Mouse (Mus musculus) midbrain, embryonic 11.5 days (tissue): Measurements from ENCODE around the gene Spred2. TPM values are rescaled to one million over a fixed set of nuclear protein-coding genes. Genes with fewer than 3 reads are reported as not detected.

Experiments
- ATAC-seq: fragments of 200-750 bp; cut with Nextera tagmentation; 2 replicates; pipeline ENCODE4 v1.8.0; 2017; ENCODE audit warnings: moderate TSS enrichment, moderate library complexity; ENCODE audit not compliant: low FRiP score
- DNase-seq: peaks from one replicate; pipeline ENCODE4 v3.0.0; 2015; ENCODE audit warnings: low spot score; ENCODE audit errors: missing footprints
- H3K27ac ChIP-seq: fragments of 300-500 bp; sonication (generic); 2 replicates; pipeline ENCODE4 v1.5.1; 2014; ENCODE audit warnings: low read depth, low read length
- H3K27me3 ChIP-seq: fragments of 300-500 bp; sonication (generic); 2 replicates; pipeline ENCODE4 v1.6.1; 2014; ENCODE audit warnings: mild to moderate bottlenecking, low read length, moderate library complexity, mixed read lengths; ENCODE audit not compliant: control insufficient read depth, insufficient read depth
- H3K36me3 ChIP-seq: fragments of 300-500 bp; sonication (generic); 2 replicates; pipeline ENCODE4 v1.6.1; 2014; ENCODE audit warnings: mild to moderate bottlenecking, low read length, moderate library complexity, mixed read lengths; ENCODE audit not compliant: control insufficient read depth, insufficient read depth
- H3K4me1 ChIP-seq: fragments of 300-500 bp; sonication (generic); 2 replicates; pipeline ENCODE4 v1.6.1; 2014; ENCODE audit warnings: low read length; ENCODE audit not compliant: control insufficient read depth, insufficient read depth
- H3K4me2 ChIP-seq: fragments of 300-500 bp; sonication (generic); 2 replicates; pipeline ENCODE4 v1.6.1; 2014; ENCODE audit warnings: mild to moderate bottlenecking, moderate library complexity
- H3K4me3 ChIP-seq: fragments of 300-500 bp; sonication (generic); 2 replicates; pipeline ENCODE4 v1.5.1; 2014; ENCODE audit warnings: low read depth, low read length
- H3K9ac ChIP-seq: fragments of 300-500 bp; sonication (generic); 2 replicates; pipeline ENCODE4 v1.6.1; 2014; ENCODE audit warnings: low read length
- H3K9me3 ChIP-seq: fragments of 300-500 bp; sonication (generic); 2 replicates; pipeline ENCODE4 v1.6.1; 2016; ENCODE audit warnings: low read length; ENCODE audit not compliant: control insufficient read depth
- WGBS: fragments of 180-500 bp; shearing (Covaris S2); extraction: QIAGEN DNeasy Blood & Tissue Kit; methylation state at CpG from one replicate; pipeline ENCODE4 v1.1.7; 2014; 5-methylcytosine and 5-hydroxymethylcytosine counted together
- polyA plus RNA-seq: library from polyadenylated mRNA; unstranded; fragments of >200 nt; fragmentation: Nextera tagmentation; extraction: Ambion mirVana; gene quantifications from 2 replicates; pipeline ENCODE4 v1.2.1, GENCODE M21; 2014

The Spred2 gene
- polyA plus RNA-seq, 1 experiment from 2014 or later: 5.7 TPM

DNA sequence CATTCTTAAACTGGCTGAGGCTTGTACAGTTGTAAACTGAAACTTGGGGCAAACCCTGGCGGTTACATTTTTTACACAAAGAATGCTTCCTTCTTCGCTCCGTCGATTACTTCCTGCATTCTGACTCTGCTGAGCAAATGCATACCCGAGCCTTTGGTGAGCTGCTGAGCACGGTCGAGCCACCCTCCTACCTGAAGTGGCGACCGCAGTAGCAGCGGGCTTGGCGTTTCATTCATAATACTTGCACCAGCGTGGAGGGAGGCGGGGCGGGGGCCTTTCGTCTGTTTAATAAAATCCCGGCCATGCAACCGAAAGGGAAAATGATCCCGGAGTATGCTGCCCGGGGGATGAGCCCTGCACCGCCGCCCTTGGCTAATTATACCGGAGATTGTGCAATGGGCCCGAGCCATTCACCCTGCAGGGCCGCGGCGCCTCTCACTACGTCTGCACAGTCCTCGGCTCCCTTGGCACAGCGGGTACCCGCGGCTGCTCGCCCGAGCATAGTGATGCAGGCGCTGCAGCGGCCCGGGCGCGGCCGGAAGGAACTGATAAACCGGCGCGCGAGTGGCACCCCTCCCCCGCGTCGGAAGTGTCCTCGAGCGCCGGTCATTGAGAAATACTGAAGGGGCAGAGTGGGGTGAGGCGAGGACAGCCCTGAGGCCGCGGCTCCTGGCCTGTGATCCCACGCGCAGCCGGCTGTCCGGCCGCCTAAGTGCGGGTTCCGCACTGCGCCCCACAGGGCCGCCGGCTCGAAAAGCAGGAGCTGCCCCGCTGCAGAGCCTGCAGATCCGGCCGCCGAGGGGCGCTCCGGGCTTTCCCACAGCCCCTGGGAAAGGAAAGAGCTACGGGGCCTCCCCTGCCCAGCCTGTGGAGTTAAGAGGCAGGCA lies 4.1 kb upstream of the Spred2 start:
- Histone ChIP-seq H3K4me2 (peak overlapping the region; percentile 84), H3K9ac (peak overlapping the region; percentile 71), H3K9me3 (no peaks in the 10 kb centered on the region), H3K27ac (peak overlapping the region; percentile 21), H3K4me1 (peaks cover 18% of the 10 kb centered on the region), H3K27me3 (no peaks in the 10 kb centered on the region), H3K36me3 (no peaks in the 10 kb centered on the region), H3K4me3 (peak overlapping the region; percentile 55)
- DNase-seq (peak; percentile 96), ATAC-seq (peak; percentile 69)
- WGBS: under 1% methylated on average over 64 of the region's 70 CpGs

DNA sequence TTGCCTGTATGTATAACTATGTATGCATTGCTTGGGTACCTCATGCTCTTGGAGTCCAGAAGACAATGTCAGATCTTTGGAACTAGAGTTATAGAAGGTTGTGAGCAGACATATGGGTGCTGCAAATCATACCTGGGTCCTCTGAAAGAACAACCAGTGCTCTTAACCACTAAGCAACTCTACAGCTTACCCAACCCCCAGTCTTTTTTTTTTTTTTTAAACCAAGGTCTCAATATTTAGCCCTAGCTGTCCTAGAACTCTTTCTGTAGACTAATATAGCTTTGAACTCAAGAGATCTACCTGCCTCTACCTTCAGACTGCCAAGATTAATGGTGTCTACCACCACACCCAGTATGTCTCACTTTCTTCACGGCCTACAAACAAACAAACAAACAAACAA lies 2.5 kb upstream of the Spred2 start:
- ATAC-seq (no peak), DNase-seq (no peak)
- H3K27ac ChIP-seq: no peak overlapping the region
- WGBS: 92% methylated on average over 1 of the region's 1 CpGs
- H3K4me1 ChIP-seq: peaks cover 26% of the 10 kb centered on the region
- H3K9ac ChIP-seq: no peak overlapping the region
- no peaks in the 10 kb centered on the region for H3K27me3 ChIP-seq
- H3K4me2 ChIP-seq: no peak overlapping the region
- H3K36me3 ChIP-seq: no peaks in the 10 kb centered on the region
- no peaks in the 10 kb centered on the region for H3K9me3 ChIP-seq
- H3K4me3 ChIP-seq: no peak overlapping the region

- H3K27me3 ChIP-seq: no peaks in the 10 kb centered on the region
- ATAC-seq (no peak), DNase-seq (no peak)
- 93% methylated on average over 4 of the region's 4 CpGs for WGBS
- no peak overlapping the region for H3K4me2 ChIP-seq
- no peak overlapping the region for H3K4me3 ChIP-seq
- H3K9me3 ChIP-seq: no peaks in the 10 kb centered on the region
- peaks cover 27% of the 10 kb centered on the region for H3K4me1 ChIP-seq
- H3K9ac ChIP-seq: no peak overlapping the region
- no peaks in the 10 kb centered on the region for H3K36me3 ChIP-seq
- no peak overlapping the region for H3K27ac ChIP-seq
Measured at GRCm38 (mm10) chr11:19922208-19922607, 2.0 kb upstream of the Spred2 start.

DNA sequence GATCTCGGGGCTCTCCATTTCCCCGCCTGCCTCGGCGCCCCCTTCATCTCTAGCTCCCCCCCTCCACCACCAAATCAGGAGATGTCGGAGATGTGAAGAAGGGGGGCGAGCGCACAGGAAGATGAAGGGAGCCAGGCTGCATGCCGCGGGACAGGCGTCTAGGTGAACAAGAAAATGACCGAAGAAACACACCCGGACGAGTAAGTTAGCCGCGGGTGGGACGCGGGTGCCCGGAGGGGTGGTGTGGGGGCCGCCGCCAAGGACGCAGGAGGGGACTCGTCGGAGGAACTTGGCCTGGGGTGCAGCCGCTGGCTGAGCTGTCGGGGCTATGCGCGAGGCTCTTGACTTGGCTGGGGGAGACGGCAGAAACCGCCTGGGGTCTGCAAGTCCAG lies 578 bp downstream of the Spred2 start:
- Histone ChIP-seq H3K27ac (peak overlapping the region; percentile 84), H3K4me3 (peak overlapping the region; percentile 67), H3K27me3 (no peaks in the 10 kb centered on the region), H3K36me3 (no peaks in the 10 kb centered on the region), H3K9me3 (no peaks in the 10 kb centered on the region), H3K4me2 (peak overlapping the region; percentile 57), H3K4me1 (peaks cover 9% of the 10 kb centered on the region), H3K9ac (peak overlapping the region; percentile 81)
- DNase-seq (no peak), ATAC-seq (peak; percentile 28)
- 0% methylated on average over 29 of the region's 29 CpGs for WGBS

GRCm38 (mm10) chr11:19925149-19925975 lies 1.2 kb downstream of the Spred2 start:
- under 1% methylated on average over 73 of the region's 75 CpGs for WGBS
- peak overlapping the region; percentile 84 for H3K27ac ChIP-seq

DNA sequence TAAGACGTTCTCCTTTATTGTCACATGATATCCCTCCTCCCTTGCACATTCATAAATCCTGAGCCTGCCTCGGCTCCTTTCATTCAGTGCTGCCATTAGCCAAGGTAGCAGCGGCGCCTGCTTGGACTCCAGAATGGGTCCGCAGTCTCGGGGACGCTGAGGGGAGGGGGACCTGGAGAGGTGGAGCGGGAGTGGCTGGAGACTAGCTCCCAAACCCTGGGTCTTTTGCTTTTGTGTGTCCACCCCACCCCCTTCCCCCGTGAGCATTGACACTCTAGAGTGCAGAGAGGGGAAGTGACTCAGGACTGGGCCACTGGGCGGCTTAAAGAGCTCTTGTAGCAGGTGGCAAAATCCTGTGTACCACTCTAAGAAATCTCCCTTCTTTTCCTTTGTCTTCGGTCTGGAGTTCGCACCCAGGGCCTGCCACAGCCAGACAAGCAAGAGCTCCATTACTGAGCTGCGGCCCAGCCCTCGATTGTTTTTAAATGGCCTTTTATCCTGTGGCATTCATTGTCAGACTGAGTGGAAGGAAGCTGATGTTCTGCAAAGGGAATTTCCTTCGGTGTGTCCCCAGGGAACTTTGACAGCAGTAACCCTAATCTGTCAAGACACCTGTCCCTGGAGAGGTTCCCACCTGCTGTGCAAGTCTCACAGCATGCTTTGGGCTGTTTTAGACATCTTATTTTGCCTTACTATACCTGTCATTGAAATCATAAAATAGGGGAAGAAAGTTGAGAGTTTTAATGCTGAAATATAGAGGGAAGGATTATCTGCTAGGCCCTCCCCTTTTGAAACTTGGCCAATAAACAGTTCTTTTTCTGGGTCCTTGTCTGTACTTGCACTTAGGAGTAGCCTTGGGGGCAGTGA lies 2.0 kb downstream of the Spred2 start:
- Histone ChIP-seq H3K27me3 (no peaks in the 10 kb centered on the region), H3K9ac (peak overlapping the region; percentile 81), H3K27ac (peak overlapping the region; percentile 84), H3K4me2 (peak overlapping the region; percentile 57), H3K36me3 (no peaks in the 10 kb centered on the region), H3K9me3 (no peaks in the 10 kb centered on the region), H3K4me3 (peak overlapping the region; percentile 67), H3K4me1 (peaks cover 9% of the 10 kb centered on the region)
- WGBS: 2% methylated on average over 15 of the region's 15 CpGs
- ATAC-seq: peak; percentile 65
- peak; percentile 97 for DNase-seq

More at GRCm38 (mm10) chr11:19925149-19925975, 1.2 kb downstream of the Spred2 start:
- H3K4me3 ChIP-seq: peak overlapping the region; percentile 67
- peak overlapping the region; percentile 57 for H3K4me2 ChIP-seq
- no peaks in the 10 kb centered on the region for H3K36me3 ChIP-seq
- H3K9me3 ChIP-seq: no peaks in the 10 kb centered on the region
- peaks cover 9% of the 10 kb centered on the region for H3K4me1 ChIP-seq
- ATAC-seq (peak; percentile 72), DNase-seq (peak; percentile 97)
- no peaks in the 10 kb centered on the region for H3K27me3 ChIP-seq
- peak overlapping the region; percentile 81 for H3K9ac ChIP-seq

- DNase-seq: no peak
- Histone ChIP-seq H3K9ac (no peak overlapping the region), H3K4me2 (peak overlapping the region; percentile 57; the same call in 1 of the 2 replicates)
Measured at GRCm38 (mm10) chr11:19926843-19927120, 2.6 kb downstream of the Spred2 start.

GRCm38 (mm10) chr11:19928633-19929032 lies 4.5 kb downstream of the Spred2 start:
- no peaks in the 10 kb centered on the region for H3K9me3 ChIP-seq
- no peak overlapping the region for H3K27ac ChIP-seq
- no peak for ATAC-seq
- no peak overlapping the region for H3K4me3 ChIP-seq
- 92% methylated on average over 4 of the region's 4 CpGs for WGBS
- DNase-seq: no peak
- H3K9ac ChIP-seq: no peak overlapping the region
- no peaks in the 10 kb centered on the region for H3K27me3 ChIP-seq
- peaks cover 9% of the 10 kb centered on the region for H3K4me1 ChIP-seq
- H3K36me3 ChIP-seq: no peaks in the 10 kb centered on the region
- H3K4me2 ChIP-seq: no peak overlapping the region

More at GRCm38 (mm10) chr11:19926843-19927120, 2.6 kb downstream of the Spred2 start:
- Histone ChIP-seq H3K27ac (no peak overlapping the region), H3K9me3 (no peaks in the 10 kb centered on the region), H3K27me3 (no peaks in the 10 kb centered on the region), H3K4me1 (peaks cover 9% of the 10 kb centered on the region), H3K4me3 (no peak overlapping the region), H3K36me3 (no peaks in the 10 kb centered on the region)
- ATAC-seq: no peak
- WGBS: 86% methylated on average over 2 of the region's 2 CpGs
